Mouse (Mus musculus) lung, embryonic 14.5 days (tissue): Measurements from ENCODE around the gene Il23a. TPM values are rescaled to one million over a fixed set of nuclear protein-coding genes. Genes with fewer than 3 reads are reported as not detected.

Source experiments
- ATAC-seq: fragments of 200-750 bp; cut with Nextera tagmentation; 2 replicates; pipeline ENCODE4 v1.8.0; 2017; ENCODE audit warnings: mild to moderate bottlenecking, moderate TSS enrichment, moderate library complexity; ENCODE audit not compliant: insufficient read depth
- DNase-seq: peaks from one replicate; pipeline ENCODE4 v3.0.0-alpha.2; 2015
- H3K27ac ChIP-seq: fragments of 300-500 bp; sonication (generic); 2 replicates; pipeline ENCODE4 v1.5.1; 2014; ENCODE audit warnings: low read depth, mild to moderate bottlenecking, moderate library complexity
- H3K27me3 ChIP-seq: fragments of 300-500 bp; sonication (generic); 2 replicates; pipeline ENCODE4 v1.6.1; 2014; ENCODE audit warnings: low read length, control low read depth; ENCODE audit not compliant: insufficient read depth
- H3K36me3 ChIP-seq: fragments of 300-500 bp; sonication (generic); 2 replicates; pipeline ENCODE4 v1.6.1; 2014; ENCODE audit warnings: control low read depth; ENCODE audit not compliant: insufficient read depth
- H3K4me1 ChIP-seq: fragments of 300-500 bp; sonication (generic); 2 replicates; pipeline ENCODE4 v1.6.1; 2014; ENCODE audit warnings: antibody characterized with exemption, control low read depth; ENCODE audit not compliant: insufficient read depth
- H3K4me2 ChIP-seq: fragments of 300-500 bp; sonication (generic); 2 replicates; pipeline ENCODE4 v1.6.1; 2014; ENCODE audit warnings: mild to moderate bottlenecking
- H3K4me3 ChIP-seq: fragments of 300-500 bp; sonication (generic); 2 replicates; pipeline ENCODE4 v1.5.1; 2014; ENCODE audit warnings: low read depth, low read length
- H3K9ac ChIP-seq: fragments of 300-500 bp; sonication (generic); 2 replicates; pipeline ENCODE4 v1.6.1; 2014
- H3K9me3 ChIP-seq: fragments of 300-500 bp; sonication (generic); 2 replicates; pipeline ENCODE4 v1.6.1; 2016; ENCODE audit warnings: low read depth, low read length, control low read depth
- CTCF ChIP-seq: IDR thresholded peaks from 2 replicates; pipeline ENCODE4 v1.5.1; 2016; ENCODE audit warnings: antibody characterized with exemption, low read depth
- WGBS: fragments of 180-500 bp; shearing (Covaris S2); extraction: QIAGEN DNeasy Blood & Tissue Kit; methylation state at CpG from one replicate; pipeline ENCODE4 v1.1.7; 2014; 5-methylcytosine and 5-hydroxymethylcytosine counted together
- polyA plus RNA-seq: library from polyadenylated mRNA; unstranded; fragments of >200 nt; fragmentation: Nextera tagmentation; extraction: Ambion mirVana; gene quantifications from 2 replicates; pipeline ENCODE4 v1.2.1, GENCODE M21; 2014

Gene Il23a
- polyA plus RNA-seq = 0.17 and 0.41 TPM in 2 replicates

- DNase-seq (no peak), ATAC-seq (no peak)
- TF ChIP-seq CTCF = no peak
- no peaks in the 10 kb centered on the region for H3K27me3 ChIP-seq
- peak within 1 kb of the TSS; percentile 15; the same call in 1 of the 2 replicates for H3K4me2 ChIP-seq
- H3K9me3 ChIP-seq = no peaks in the 10 kb centered on the region
- peaks cover 4% of the 10 kb centered on the region; the same call in 1 of the 2 replicates for H3K4me1 ChIP-seq
- H3K36me3 ChIP-seq = no peaks in the 10 kb centered on the region
- peak within 1 kb of the TSS; percentile 26 for H3K9ac ChIP-seq
- WGBS = 73% methylated on average over 11 of the region's 11 CpGs
- H3K27ac ChIP-seq = peak within 1 kb of the TSS; percentile 65; the same call in 1 of the 2 replicates
- no peak within 1 kb of the TSS for H3K4me3 ChIP-seq
Observed at GRCm38 (mm10) chr10:128298702-128299171, at the start of gene Il23a. TSS of gene Il23a (minus strand) at chr10:128298752.

- H3K9me3 ChIP-seq = no peaks in the 10 kb centered on the region
- no peaks in the 10 kb centered on the region for H3K27me3 ChIP-seq
- no peak overlapping the region for H3K4me3 ChIP-seq
- ATAC-seq (no peak), DNase-seq (no peak)
- H3K36me3 ChIP-seq = peaks cover 33% of the 10 kb centered on the region
- 84% methylated on average over 8 of the region's 8 CpGs for WGBS
- no peak overlapping the region for H3K27ac ChIP-seq
- TF ChIP-seq CTCF = no peak
- H3K4me1 ChIP-seq = peaks cover 10% of the 10 kb centered on the region; the same call in 1 of the 2 replicates
- no peak overlapping the region for H3K4me2 ChIP-seq
- H3K9ac ChIP-seq = no peak overlapping the region
Observed at GRCm38 (mm10) chr10:128347541-128347940, 49.0 kb upstream of the Il23a start.

GRCm38 (mm10) chr10:128344568-128345275, 46.2 kb upstream of the Il23a start:
- peak overlapping the region; percentile 85 for H3K27ac ChIP-seq
- peak overlapping the region; percentile 30; the same call in 1 of the 2 replicates for H3K9ac ChIP-seq
- WGBS = 17% methylated on average over 7 of the region's 7 CpGs
- H3K27me3 ChIP-seq = no peaks in the 10 kb centered on the region
- no peaks in the 10 kb centered on the region for H3K9me3 ChIP-seq
- H3K4me1 ChIP-seq = peaks cover 10% of the 10 kb centered on the region; the same call in 1 of the 2 replicates
- TF ChIP-seq CTCF = no peak
- DNase-seq (peak; percentile 93), ATAC-seq (peak; percentile 89)
- H3K4me3 ChIP-seq = 0 out of 2 replicates have a peak overlapping the region, but pooled peaks have one; percentile 9
- peak overlapping the region; percentile 51 for H3K4me2 ChIP-seq
- peaks cover 13% of the 10 kb centered on the region for H3K36me3 ChIP-seq

- no peaks in the 10 kb centered on the region for H3K27me3 ChIP-seq
- H3K27ac ChIP-seq = peak overlapping the region; percentile 15; the same call in 1 of the 2 replicates
- no peak for DNase-seq
- no peak overlapping the region for H3K4me3 ChIP-seq
- H3K9ac ChIP-seq = no peak overlapping the region
- peaks cover 9% of the 10 kb centered on the region; the same call in 1 of the 2 replicates for H3K36me3 ChIP-seq
- peaks cover 15% of the 10 kb centered on the region for H3K4me1 ChIP-seq
- H3K9me3 ChIP-seq = no peaks in the 10 kb centered on the region
- TF ChIP-seq CTCF = no peak
- 91% methylated on average over 1 of the region's 1 CpGs for WGBS
- no peak for ATAC-seq
- no peak overlapping the region for H3K4me2 ChIP-seq
Observed at GRCm38 (mm10) chr10:128343436-128343835, 44.9 kb upstream of the Il23a start.

GRCm38 (mm10) chr10:128340257-128340656, 41.7 kb upstream of the Il23a start:
- H3K4me3 ChIP-seq = no peak overlapping the region
- no peak overlapping the region for H3K4me2 ChIP-seq
- H3K9me3 ChIP-seq = no peaks in the 10 kb centered on the region
- no peak overlapping the region for H3K27ac ChIP-seq
- peaks cover 9% of the 10 kb centered on the region; the same call in 1 of the 2 replicates for H3K36me3 ChIP-seq
- DNase-seq (no peak), ATAC-seq (no peak)
- WGBS = 76% methylated on average over 2 of the region's 2 CpGs
- peak; percentile 25 for TF ChIP-seq CTCF
- no peaks in the 10 kb centered on the region for H3K27me3 ChIP-seq
- peaks cover 16% of the 10 kb centered on the region for H3K4me1 ChIP-seq
- no peak overlapping the region for H3K9ac ChIP-seq

DNA sequence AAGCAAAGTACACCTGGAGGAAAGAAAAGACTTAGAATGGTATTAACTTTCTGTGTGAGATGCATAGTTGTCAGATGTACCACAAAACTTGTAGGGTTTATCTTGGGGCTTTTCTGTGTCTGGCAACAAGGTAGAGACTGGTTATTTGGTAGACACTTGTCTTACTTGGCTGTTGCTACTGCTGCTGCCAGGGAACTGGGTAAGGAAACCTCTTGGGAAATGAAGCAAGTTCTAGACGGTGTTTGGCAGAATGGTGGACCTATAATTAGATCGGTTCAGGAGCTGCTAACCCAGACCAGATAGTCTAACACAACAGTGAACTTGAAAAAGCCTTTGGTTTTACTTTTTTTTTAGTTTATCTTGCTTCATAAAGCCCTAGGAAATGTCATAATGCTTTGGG, 40.4 kb upstream of the Il23a start:
- Histone ChIP-seq H3K27ac (no peak overlapping the region), H3K4me2 (peak overlapping the region; percentile 94), H3K4me1 (peaks cover 8% of the 10 kb centered on the region), H3K36me3 (peaks cover 9% of the 10 kb centered on the region; the same call in 1 of the 2 replicates), H3K9ac (peak overlapping the region; percentile 85; the same call in 1 of the 2 replicates), H3K27me3 (no peaks in the 10 kb centered on the region), H3K4me3 (peak overlapping the region; percentile 93), H3K9me3 (no peaks in the 10 kb centered on the region)
- TF ChIP-seq CTCF = no peak
- ATAC-seq (no peak), DNase-seq (no peak)
- 66% methylated on average over 2 of the region's 2 CpGs for WGBS

- Histone ChIP-seq H3K27me3 (no peaks in the 10 kb centered on the region), H3K4me3 (peak overlapping the region; percentile 93), H3K9ac (peak overlapping the region; percentile 85), H3K4me1 (peaks cover 8% of the 10 kb centered on the region), H3K9me3 (no peaks in the 10 kb centered on the region), H3K27ac (peak overlapping the region; percentile 85), H3K36me3 (peaks cover 9% of the 10 kb centered on the region; the same call in 1 of the 2 replicates), H3K4me2 (peak overlapping the region; percentile 94)
- 11% methylated on average over 5 of the region's 5 CpGs for WGBS
- ATAC-seq (no peak), DNase-seq (no peak)
- no peak for TF ChIP-seq CTCF
Observed at GRCm38 (mm10) chr10:128338415-128338814, 39.9 kb upstream of the Il23a start.
